9 mouse cellular contexts compared by ENCODE assay signal in genomic region chr4:46389612-46390341, GRCm38 (mm10). TPM values are rescaled to one million over a fixed set of nuclear protein-coding genes. Genes with fewer than 3 reads are reported as not detected.
DNase-seq lines count a peak whose midpoint lies in the region; ATAC-seq lines count a peak whose summit lies in the region.
"Had no signal": no experiment of that assay in that cellular context is flagged by ENCODE, and none has a peak within 500 bp of the region (broad histone marks: within the 10 kb centered on the region; RNA-seq: fewer than 3 reads in every experiment).

No protein-coding gene starts in this region.

- peak overlapping the region; percentile 76 for H3K9ac ChIP-seq in limb, embryonic 13.5 days
- peak overlapping the region; percentile 79 for H3K9ac ChIP-seq in midbrain, embryonic 14.5 days (replicated peaks; ENCODE audit: low read length)

- intact Hi-C loops in heart, postnatal 14 days (cut with DNase I) = loop anchor here (2.0 kb wide), 2 partner anchors 61 to 109 kb away; partner anchors contain the start of gene Anp32b

- H3K27ac ChIP-seq in limb, embryonic 13.5 days = peak overlapping the region; percentile 89
- H3K27ac ChIP-seq in midbrain, embryonic 14.5 days (replicated peaks; ENCODE audit: low read depth, low read length) = peak overlapping the region; percentile 93

- H3K9me3 ChIP-seq in limb, embryonic 13.5 days = no peaks in the 10 kb centered on the region
- no peaks in the 10 kb centered on the region for H3K9me3 ChIP-seq in midbrain, embryonic 14.5 days (ENCODE audit: control insufficient read depth, low read length)

- WGBS in limb, embryonic 13.5 days = 2% methylated on average over 24 of the region's 24 CpGs
- WGBS in midbrain, embryonic 14.5 days = 2% methylated on average over 24 of the region's 24 CpGs

- H3K27me3 ChIP-seq in limb, embryonic 13.5 days = no peaks in the 10 kb centered on the region
- H3K27me3 ChIP-seq in midbrain, embryonic 14.5 days (ENCODE audit: control insufficient read depth, insufficient read depth, low read length) = no peaks in the 10 kb centered on the region

- peaks cover 11% of the 10 kb centered on the region; the same call in 1 of the 2 replicates for H3K36me3 ChIP-seq in limb, embryonic 13.5 days
- H3K36me3 ChIP-seq in midbrain, embryonic 14.5 days (ENCODE audit: control insufficient read depth, insufficient read depth, low read length) = peaks cover 13% of the 10 kb centered on the region

- H3K4me3 ChIP-seq in limb, embryonic 13.5 days = peak overlapping the region; percentile 56
- peak overlapping the region; percentile 68 for H3K4me3 ChIP-seq in midbrain, embryonic 14.5 days (replicated peaks; ENCODE audit: low read depth, low read length)

- no peak for ATAC-seq in limb, embryonic 13.5 days (ENCODE audit: low FRiP score, low read depth)
- no peak for ATAC-seq in midbrain, embryonic 14.5 days (ENCODE audit: low FRiP score, low TSS enrichment)
- no peak for ATAC-seq in activated CD4-positive, CD25-positive, alpha-beta regulatory T cell, adult 4 months

- peak overlapping the region; percentile 69 for H3K4me2 ChIP-seq in limb, embryonic 13.5 days (replicated peaks)
- peak overlapping the region; percentile 69 for H3K4me2 ChIP-seq in midbrain, embryonic 14.5 days (ENCODE audit: low read length)

- 0 out of 2 replicates have a peak, but pooled peaks cover 2% of the 10 kb centered on the region for H3K4me1 ChIP-seq in limb, embryonic 13.5 days
- H3K4me1 ChIP-seq in midbrain, embryonic 14.5 days (ENCODE audit: control insufficient read depth, insufficient read depth, low read length) = peaks cover 9% of the 10 kb centered on the region; the same call in 1 of the 2 replicates

- DNase-seq in adrenal gland, postnatal 25 days = peak; percentile 16
- no peak for DNase-seq in adrenal gland, postnatal 4 days (ENCODE audit: low spot score in 2 of 2)
- peak; percentile 29 for DNase-seq in urinary bladder, postnatal 25 days (ENCODE audit: low spot score)
- no peak for DNase-seq in urinary bladder, adult 18-20 months (ENCODE audit: low spot score in 2 of 2)
- peak; percentile 24 to 47 for DNase-seq in heart, postnatal 14 days
- DNase-seq in midbrain, embryonic 14.5 days = peak; percentile 83

RNA-seq across cellular contexts. Expression of gene Trmo, which starts 0.5 kb away (rescaled TPM):
- total RNA-seq in adrenal gland, postnatal 25 days (2021) = 7.5 and 9.9 TPM in 2 replicates
- total RNA-seq in adrenal gland, postnatal 4 days (2021) = 1 to 10 TPM; 7.4 to 7.8 TPM
- 1 to 10 TPM; 4.3 to 4.8 TPM for total RNA-seq in heart, postnatal 14 days (2021)
- polyA plus RNA-seq in limb, embryonic 13.5 days (2015; fragmentation: Nextera tagmentation; extraction: Ambion mirVana) = 9.2 and 9.5 TPM in 2 replicates
- 8.6 and 10.1 TPM in 2 replicates for polyA plus RNA-seq in midbrain, embryonic 14.5 days (2014; fragmentation: Nextera tagmentation; extraction: Ambion mirVana)
- polyA plus RNA-seq in activated CD4-positive, CD25-positive, alpha-beta regulatory T cell, adult 4 months (2017; shearing (Covaris generic)) = 10 to 100 TPM; 10.9 to 16.3 TPM

RNA-seq across cellular contexts. Expression of gene Hemgn, which starts 23.5 kb away (rescaled TPM):
- not detected in 2 replicates for total RNA-seq in adrenal gland, postnatal 25 days (2021)
- 10 to 100 TPM in 1 of 2 experiments, 1 to 10 TPM in 1; 7.3 to 17.9 TPM for total RNA-seq in adrenal gland, postnatal 4 days (2021)
- total RNA-seq in heart, postnatal 14 days (2021) = under 1 TPM; 0.54 to 0.60 TPM
- polyA plus RNA-seq in limb, embryonic 13.5 days (2015; fragmentation: Nextera tagmentation; extraction: Ambion mirVana) = 0.52 and 3.3 TPM in 2 replicates
- polyA plus RNA-seq in midbrain, embryonic 14.5 days (2014; fragmentation: Nextera tagmentation; extraction: Ambion mirVana) = 0.12 TPM in 1 of 2 replicates, not detected in the other
- polyA plus RNA-seq in activated CD4-positive, CD25-positive, alpha-beta regulatory T cell, adult 4 months (2017; shearing (Covaris generic)) = 1 to 10 TPM in 1 of 2 experiments, under 1 TPM in 1; 0.93 to 2.7 TPM
- total RNA-seq: left cerebral cortex, postnatal 14 days had no signal

RNA-seq across cellular contexts. Expression of gene Foxe1, which starts 46.4 kb away (rescaled TPM):
- total RNA-seq in adrenal gland, postnatal 25 days (2021) = not detected in 2 replicates
- total RNA-seq in adrenal gland, postnatal 4 days (2021) = not detected
- total RNA-seq in heart, postnatal 14 days (2021) = not detected
- polyA plus RNA-seq in limb, embryonic 13.5 days (2015; fragmentation: Nextera tagmentation; extraction: Ambion mirVana) = not detected in 2 replicates
- polyA plus RNA-seq in midbrain, embryonic 14.5 days (2014; fragmentation: Nextera tagmentation; extraction: Ambion mirVana) = not detected in 2 replicates
- polyA plus RNA-seq in activated CD4-positive, CD25-positive, alpha-beta regulatory T cell, adult 4 months (2017; shearing (Covaris generic)) = not detected
- total RNA-seq: left cerebral cortex, postnatal 14 days had no signal

Comparison
In these comparisons a context has a peak if more than half of its experiments do, and no peak if none do; other contexts are left out.
1. DNase-seq: peak in adrenal gland, postnatal 25 days (single experiment), urinary bladder, postnatal 25 days (single experiment), heart, postnatal 14 days (2 of 2) and midbrain, embryonic 14.5 days (single experiment); none in adrenal gland, postnatal 4 days (0 of 2) and urinary bladder, adult 18-20 months (0 of 2).